Mouse (Mus musculus) heart, embryonic 16.5 days (tissue): Measurements from ENCODE around the gene Hist1h2bl. TPM values are rescaled to one million over a fixed set of nuclear protein-coding genes. Genes with fewer than 3 reads are reported as not detected.
"Not testable (repeated sequence)": the region's sequence is repeated elsewhere in the genome, so short reads cannot be mapped to it uniquely, and the experiment has no call there.

Experiments used
- ATAC-seq: fragments of 200-750 bp; cut with Nextera tagmentation; replicated peaks from 2 replicates; pipeline ENCODE4 v1.8.0; 2017; ENCODE audit warnings: moderate number of reproducible peaks; ENCODE audit not compliant: insufficient read depth, low FRiP score; ENCODE audit errors: extremely low read depth
- H3K27ac ChIP-seq: fragments of 300-500 bp; sonication (generic); 2 replicates; pipeline ENCODE4 v1.5.1; 2014; ENCODE audit warnings: mild to moderate bottlenecking, low read length, control low read depth, moderate library complexity
- H3K27me3 ChIP-seq: fragments of 300-500 bp; sonication (generic); 2 replicates; pipeline ENCODE4 v1.6.1; 2014; ENCODE audit warnings: low read length, mixed read lengths; ENCODE audit not compliant: control insufficient read depth, insufficient read depth
- H3K36me3 ChIP-seq: fragments of 300-500 bp; sonication (generic); 2 replicates; pipeline ENCODE4 v1.6.1; 2014; ENCODE audit not compliant: control insufficient read depth, insufficient read depth
- H3K4me1 ChIP-seq: fragments of 300-500 bp; sonication (generic); 2 replicates; pipeline ENCODE4 v1.6.1; 2014; ENCODE audit warnings: low read length, mixed read lengths; ENCODE audit not compliant: control insufficient read depth, insufficient read depth
- H3K4me2 ChIP-seq: fragments of 300-500 bp; sonication (generic); 2 replicates; pipeline ENCODE4 v1.6.1; 2014; ENCODE audit warnings: low read depth, mild to moderate bottlenecking, control low read depth, low read length
- H3K4me3 ChIP-seq: fragments of 300-500 bp; sonication (generic); 2 replicates; pipeline ENCODE4 v1.5.1; 2014; ENCODE audit warnings: mild to moderate bottlenecking, control low read depth, low read length
- H3K9ac ChIP-seq: fragments of 300-500 bp; sonication (generic); 2 replicates; pipeline ENCODE4 v1.6.1; 2014; ENCODE audit warnings: low read length, control low read depth
- H3K9me3 ChIP-seq: fragments of 300-500 bp; sonication (generic); replicated peaks from 2 replicates; pipeline ENCODE4 v1.6.1; 2016; ENCODE audit warnings: low read length; ENCODE audit not compliant: control insufficient read depth
- WGBS: fragments of 180-500 bp; shearing (Covaris S2); extraction: QIAGEN DNeasy Blood & Tissue Kit; methylation state at CpG from one replicate; pipeline ENCODE4 v1.1.7; 2014; 5-methylcytosine and 5-hydroxymethylcytosine counted together
- polyA plus RNA-seq: library from polyadenylated mRNA; unstranded; fragments of >200 nt; fragmentation: Nextera tagmentation; extraction: Ambion mirVana; gene quantifications from 2 replicates; pipeline ENCODE4 v1.2.1, GENCODE M21; 2015

The Hist1h2bl gene
- polyA plus RNA-seq, 1 experiment from 2014 or later, result 1.7 TPM

DNA sequence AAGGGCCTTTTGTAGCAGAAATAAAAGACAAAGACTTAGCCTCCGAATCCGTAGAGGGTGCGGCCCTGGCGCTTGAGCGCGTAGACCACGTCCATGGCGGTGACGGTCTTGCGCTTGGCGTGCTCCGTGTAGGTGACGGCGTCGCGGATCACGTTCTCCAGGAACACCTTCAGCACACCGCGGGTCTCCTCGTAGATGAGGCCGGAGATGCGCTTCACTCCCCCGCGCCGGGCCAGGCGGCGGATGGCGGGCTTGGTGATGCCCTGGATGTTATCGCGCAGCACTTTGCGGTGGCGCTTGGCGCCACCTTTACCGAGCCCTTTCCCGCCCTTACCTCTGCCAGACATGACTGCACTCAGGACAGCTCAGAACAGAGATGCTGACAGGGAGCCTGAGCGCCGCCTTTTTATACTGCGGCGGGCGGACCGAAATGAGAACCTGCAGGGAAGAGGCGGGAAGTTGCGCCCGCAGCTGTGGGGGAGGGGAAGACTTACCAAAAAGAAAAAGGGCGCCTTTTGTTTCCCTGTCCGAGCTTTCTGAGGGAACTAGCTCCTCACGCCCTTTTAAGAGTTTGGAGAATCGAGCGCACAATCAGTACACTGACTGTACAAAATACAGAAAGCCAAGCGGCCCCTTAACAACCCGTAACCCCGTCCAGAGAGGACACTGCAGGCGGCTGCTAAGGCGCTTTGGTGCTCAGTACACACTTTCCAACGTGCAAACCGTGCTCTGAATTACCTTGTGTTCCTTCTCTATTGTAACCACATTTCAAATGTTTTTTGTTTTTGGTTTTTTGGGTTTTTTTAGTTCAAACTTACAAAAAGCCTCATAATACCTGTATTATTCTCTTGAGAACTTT, 34.4 kb upstream of the Hist1h2bl start, which contains the start of gene Hist1h4k:
TSS of gene Hist1h4k (minus strand) at position 347 of the 859 bp plus-strand sequence.
- not testable (repeated sequence) for H3K27me3 ChIP-seq, H3K9me3 ChIP-seq, H3K36me3 ChIP-seq
- H3K4me2 ChIP-seq, result peak within 1 kb of the TSS; percentile 74
- H3K4me3 ChIP-seq, result peak within 1 kb of the TSS; percentile 54
- H3K4me1 ChIP-seq, result peaks cover 17% of the 10 kb centered on the region
- H3K27ac ChIP-seq, result peak within 1 kb of the TSS; percentile 85
- peak; percentile 77 for ATAC-seq
- under 1% methylated on average over 40 of the region's 56 CpGs for WGBS
- H3K9ac ChIP-seq, result peak within 1 kb of the TSS; percentile 72

DNA sequence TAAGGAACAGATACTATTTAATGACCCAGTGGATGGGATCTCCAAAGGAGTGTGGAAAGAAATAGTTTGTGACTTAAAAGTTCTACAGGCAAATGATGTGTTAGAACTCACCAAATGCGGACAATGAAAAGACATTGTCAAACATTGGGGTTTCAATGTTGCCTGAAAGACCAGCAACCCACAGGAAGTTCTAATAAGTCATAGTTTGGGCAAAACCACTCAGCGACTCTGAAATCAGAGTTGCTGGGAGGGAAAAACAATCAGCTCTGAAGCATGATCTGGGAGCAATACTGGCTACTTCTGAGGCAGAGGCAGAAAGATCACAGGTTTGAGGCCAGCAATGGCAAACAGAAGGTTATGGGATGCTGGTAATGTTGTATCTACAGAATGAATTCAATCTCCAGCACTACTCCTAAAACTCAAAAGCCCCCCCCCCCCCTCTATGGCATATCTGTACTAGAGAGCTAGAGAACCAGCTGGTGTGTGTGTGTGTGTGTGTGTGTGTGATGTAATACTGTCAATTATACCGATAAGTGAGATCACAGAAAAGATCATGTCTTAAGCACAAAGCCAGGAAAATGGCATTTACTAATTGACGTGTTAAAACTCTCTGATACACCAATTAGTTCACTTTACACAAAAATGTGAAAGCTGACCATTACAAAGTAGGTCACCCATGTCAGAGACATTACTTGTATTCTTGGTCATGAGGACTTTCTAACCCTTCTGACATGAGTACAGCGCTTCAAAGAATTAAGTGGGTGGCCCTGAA, 33.6 kb upstream of the Hist1h2bl start:
- no peaks in the 10 kb centered on the region for H3K9me3 ChIP-seq
- WGBS, result 11% methylated on average over 5 of the region's 5 CpGs
- no peaks in the 10 kb centered on the region for H3K27me3 ChIP-seq
- peak overlapping the region; percentile 41 for H3K27ac ChIP-seq
- H3K4me2 ChIP-seq, result peak overlapping the region; percentile 74
- peaks cover 15% of the 10 kb centered on the region for H3K4me1 ChIP-seq
- ATAC-seq, result no peak
- H3K4me3 ChIP-seq, result peak overlapping the region; percentile 54
- H3K36me3 ChIP-seq, result no peaks in the 10 kb centered on the region
- H3K9ac ChIP-seq, result peak overlapping the region; percentile 72

DNA sequence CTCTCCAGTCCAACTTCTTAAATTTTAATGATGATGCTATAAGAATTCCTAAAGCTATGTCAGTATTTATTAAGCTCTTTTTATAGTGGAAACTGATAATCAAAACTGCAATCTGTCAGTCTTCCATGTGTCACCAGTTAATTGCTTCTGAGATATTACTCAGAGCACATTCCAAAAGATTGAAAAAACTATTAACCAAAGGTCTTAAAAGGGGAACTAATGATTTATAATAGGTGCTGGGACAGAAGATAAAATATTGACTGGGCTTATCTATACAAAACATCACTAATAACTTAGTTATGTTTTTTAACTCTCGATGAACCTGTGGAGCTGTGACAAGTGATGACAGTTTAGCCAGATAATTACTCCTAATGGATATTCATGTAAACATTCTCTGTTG, 29.1 kb upstream of the Hist1h2bl start:
- Histone ChIP-seq H3K27me3 (no peaks in the 10 kb centered on the region), H3K4me1 (peaks cover 5% of the 10 kb centered on the region; the same call in 1 of the 2 replicates), H3K27ac (no peak overlapping the region), H3K4me3 (no peak overlapping the region), H3K9ac (no peak overlapping the region), H3K36me3 (no peaks in the 10 kb centered on the region), H3K9me3 (no peaks in the 10 kb centered on the region), H3K4me2 (no peak overlapping the region)
- no peak for ATAC-seq
- WGBS, result 79% methylated on average over 1 of the region's 1 CpGs

DNA sequence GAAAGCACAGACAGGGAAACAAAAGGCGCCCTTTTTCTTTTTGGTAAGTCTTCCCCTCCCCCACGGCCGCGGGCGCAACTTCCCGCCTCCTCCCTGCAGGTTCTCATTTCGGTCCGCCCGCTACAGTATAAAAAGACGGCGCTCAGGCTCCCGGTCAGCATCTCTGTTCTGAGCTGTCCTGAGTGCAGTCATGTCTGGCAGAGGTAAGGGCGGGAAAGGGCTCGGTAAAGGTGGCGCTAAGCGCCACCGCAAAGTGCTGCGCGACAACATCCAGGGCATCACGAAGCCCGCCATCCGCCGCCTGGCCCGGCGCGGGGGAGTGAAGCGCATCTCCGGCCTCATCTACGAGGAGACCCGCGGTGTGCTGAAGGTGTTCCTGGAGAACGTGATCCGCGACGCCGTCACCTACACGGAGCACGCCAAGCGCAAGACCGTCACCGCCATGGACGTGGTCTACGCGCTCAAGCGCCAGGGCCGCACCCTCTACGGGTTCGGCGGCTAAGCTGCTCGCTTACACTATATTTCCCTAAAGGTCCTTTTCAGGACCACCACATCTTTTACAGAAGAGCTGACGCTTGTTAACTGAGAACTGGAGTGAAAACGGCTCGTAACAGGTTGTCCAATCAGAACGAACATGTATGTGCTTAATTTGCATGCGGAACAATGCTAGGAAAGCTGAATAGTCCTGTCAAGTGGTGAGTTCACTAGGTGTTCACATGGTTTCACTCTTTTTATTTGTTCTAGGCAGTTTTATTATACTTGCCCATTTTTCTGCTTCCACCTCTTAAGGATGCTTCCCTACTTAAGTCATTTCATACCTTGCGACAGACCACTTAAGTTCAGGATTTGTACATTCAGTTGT, 19.2 kb upstream of the Hist1h2bl start, which contains the start of gene Hist1h4j:
TSS of gene Hist1h4j (plus strand) at position 159 of the 862 bp plus-strand sequence.
- under 1% methylated on average over 43 of the region's 56 CpGs for WGBS

DNA sequence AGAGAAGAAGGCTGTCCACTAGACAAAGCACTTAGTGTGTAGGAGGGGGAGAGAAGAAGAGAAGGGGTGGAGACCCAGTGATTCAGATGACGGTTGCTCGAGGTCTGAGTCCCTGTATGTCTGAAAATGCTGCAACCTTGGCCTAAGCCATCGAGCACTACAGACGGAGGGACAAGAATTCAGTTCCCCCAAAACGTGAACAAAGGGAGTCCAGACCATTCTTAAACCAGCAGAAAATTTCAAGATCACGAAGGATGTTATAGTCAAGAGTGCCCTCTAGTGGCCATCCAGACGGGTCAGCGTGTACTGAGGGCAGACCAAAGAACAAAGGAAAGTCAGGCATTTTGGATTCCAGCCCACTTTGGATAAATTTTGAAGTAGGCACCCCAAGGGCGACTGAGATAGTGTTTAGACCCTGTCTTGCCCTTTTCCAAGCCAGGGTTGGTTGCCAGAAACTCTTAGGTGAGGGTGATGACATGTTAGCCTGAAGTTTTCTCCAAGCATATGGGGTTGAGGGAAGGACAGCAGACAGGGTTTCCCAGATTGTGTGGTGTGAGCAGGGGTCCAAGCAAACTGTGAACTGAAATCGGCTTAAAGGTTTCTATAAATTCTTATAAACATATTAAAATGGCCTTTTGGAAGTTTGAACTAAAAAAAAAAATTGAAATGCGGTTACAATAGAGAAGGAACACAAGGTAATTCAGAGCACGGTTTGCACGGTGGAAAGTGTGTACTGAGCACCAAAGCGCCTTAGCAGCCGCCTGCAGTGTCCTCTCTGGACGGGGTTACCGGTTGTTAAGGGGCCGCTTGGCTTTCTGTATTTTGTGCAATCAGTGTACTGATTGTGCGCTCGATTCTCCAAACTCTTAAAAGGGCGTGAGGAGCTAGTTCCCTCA, 18.3 kb upstream of the Hist1h2bl start:
- 1% methylated on average over 21 of the region's 21 CpGs for WGBS
- peak overlapping the region; percentile 83 for H3K9ac ChIP-seq
- H3K27ac ChIP-seq, result peak overlapping the region; percentile 93
- H3K9me3 ChIP-seq, result no peaks in the 10 kb centered on the region
- H3K4me2 ChIP-seq, result peak overlapping the region; percentile 79
- peak; percentile 77 for ATAC-seq
- peak overlapping the region; percentile 63 for H3K4me3 ChIP-seq
- no peaks in the 10 kb centered on the region for H3K27me3 ChIP-seq
- peaks cover 6% of the 10 kb centered on the region for H3K4me1 ChIP-seq
- no peaks in the 10 kb centered on the region for H3K36me3 ChIP-seq

More for the DNA sequence above, 19.2 kb upstream of the Hist1h2bl start, which contains the start of gene Hist1h4j:
- Histone ChIP-seq H3K4me3 (peak within 1 kb of the TSS; percentile 63), H3K9ac (peak within 1 kb of the TSS; percentile 83), H3K4me2 (peak within 1 kb of the TSS; percentile 79), H3K27ac (peak within 1 kb of the TSS; percentile 93)
- H3K9me3 ChIP-seq, H3K4me1 ChIP-seq, H3K36me3 ChIP-seq, H3K27me3 ChIP-seq: not testable (repeated sequence)
- ATAC-seq, result peak; percentile 92

DNA sequence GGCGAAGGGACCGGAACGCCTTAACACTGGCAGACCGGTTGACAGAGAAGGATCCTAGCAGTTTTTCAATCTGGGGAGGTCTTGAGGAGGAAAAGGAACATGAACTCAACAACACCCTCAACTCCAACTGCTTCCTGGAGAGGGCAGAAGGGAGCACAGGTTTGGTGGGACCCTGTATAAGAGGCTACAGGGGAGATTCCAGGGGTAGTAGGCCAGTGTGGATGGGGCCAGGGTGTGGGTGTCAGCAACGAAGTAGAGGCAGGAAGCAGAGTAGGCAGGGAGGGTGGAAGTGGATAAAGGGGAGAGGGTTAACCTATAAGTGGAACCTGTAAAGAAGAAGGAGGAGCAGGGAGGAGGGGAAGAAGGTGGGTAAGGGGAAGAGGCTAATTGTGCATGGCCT, 17.5 kb upstream of the Hist1h2bl start:
- 75% methylated on average over 5 of the region's 5 CpGs for WGBS
- H3K4me2 ChIP-seq, result no peak overlapping the region
- no peaks in the 10 kb centered on the region for H3K9me3 ChIP-seq
- H3K4me3 ChIP-seq, result no peak overlapping the region
- ATAC-seq, result 0 out of 2 replicates have a peak, but pooled peaks have one; percentile 0
- H3K4me1 ChIP-seq, result peaks cover 6% of the 10 kb centered on the region
- H3K36me3 ChIP-seq, result no peaks in the 10 kb centered on the region
- H3K27ac ChIP-seq, result no peak overlapping the region
- no peak overlapping the region for H3K9ac ChIP-seq
- H3K27me3 ChIP-seq, result no peaks in the 10 kb centered on the region

DNA sequence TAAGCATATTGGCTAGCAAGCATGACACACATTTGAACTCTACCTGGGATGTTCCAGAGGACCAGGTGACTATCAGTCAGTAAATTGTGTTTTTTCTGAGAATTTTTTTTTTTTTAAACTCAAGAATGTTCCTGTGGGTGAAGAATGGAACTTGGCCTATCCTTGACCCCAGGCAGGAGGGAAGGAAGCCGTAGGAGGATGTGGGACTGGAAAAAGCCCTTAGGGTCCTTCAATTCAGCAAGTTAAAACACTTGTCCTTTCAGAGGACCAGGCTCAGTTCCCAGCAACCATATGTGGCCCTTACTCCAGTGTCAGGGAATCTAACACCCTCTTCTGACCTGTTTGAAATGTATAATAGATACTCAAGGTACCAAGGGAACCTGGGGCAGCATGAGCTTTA, 13.6 kb upstream of the Hist1h2bl start:
- no peaks in the 10 kb centered on the region for H3K36me3 ChIP-seq
- no peak overlapping the region for H3K9ac ChIP-seq
- 56% methylated on average over 1 of the region's 1 CpGs for WGBS
- peaks cover 2% of the 10 kb centered on the region; the same call in 1 of the 2 replicates for H3K4me1 ChIP-seq
- H3K4me3 ChIP-seq, result no peak overlapping the region
- H3K9me3 ChIP-seq, result no peaks in the 10 kb centered on the region
- ATAC-seq, result no peak
- no peaks in the 10 kb centered on the region for H3K27me3 ChIP-seq
- H3K27ac ChIP-seq, result no peak overlapping the region
- H3K4me2 ChIP-seq, result no peak overlapping the region
